Mouse (Mus musculus): ENCODE results near the gene Lipe. TPM values are rescaled to one million over a fixed set of nuclear protein-coding genes. Genes with fewer than 3 reads are reported as not detected.

Lipe gene
- total RNA-seq, 2 experiments from 2014 or later = 7.5 to 7.8 TPM

DNA sequence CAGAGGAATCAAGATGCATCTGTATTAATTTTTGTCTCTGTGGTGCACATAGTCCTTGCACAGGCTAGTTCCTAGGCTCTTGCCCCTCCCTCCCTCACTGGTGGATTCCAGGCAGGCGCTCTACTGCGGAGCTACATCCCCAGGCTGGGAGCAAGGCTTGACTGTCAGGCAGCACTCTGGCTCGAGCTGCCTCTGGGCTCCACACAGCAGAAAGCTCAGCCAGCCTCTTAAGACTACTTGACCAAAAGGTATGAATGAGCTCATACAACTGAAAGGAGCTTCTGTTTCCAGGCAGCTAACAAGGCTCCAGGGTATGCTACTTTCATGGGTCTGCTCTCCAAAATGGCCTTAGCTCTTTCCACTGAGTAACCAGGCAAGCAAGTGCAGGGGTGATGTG, 17.2 kb downstream of the Lipe start:
- no peak for TF ChIP-seq CTCF (IDR thresholded peaks at IDR 0.05)
- Histone ChIP-seq H3K27ac (no peak overlapping the region), H3K4me3 (no peak overlapping the region)
- no peak for DNase-seq (ENCODE audit: extremely low spot score in 1 of 2, low spot score in 2 of 2)
- intact Hi-C loops (cut with DNase I) = no loop called here

- intact Hi-C loops (cut with DNase I) = no loop called here
- TF ChIP-seq CTCF (IDR thresholded peaks at IDR 0.05) = no peak
- no peak overlapping the region; the same call in 1 of the 2 replicates for H3K4me3 ChIP-seq
- H3K27ac ChIP-seq = no peak overlapping the region
- no peak for DNase-seq (ENCODE audit: extremely low spot score in 1 of 2, low spot score in 2 of 2)
These were observed 17.9 kb downstream of the Lipe start for GRCm38 (mm10) chr7:25380392-25381283.

GRCm38 (mm10) chr7:25379551-25380351, 18.8 kb downstream of the Lipe start:
- intact Hi-C loops (cut with DNase I) = loop anchor here (5.0 kb wide), 1 partner anchor 137 kb away; no protein-coding TSS in a partner anchor
- H3K4me3 ChIP-seq = peak overlapping the region; percentile 43
- no peak for DNase-seq (ENCODE audit: extremely low spot score in 1 of 2, low spot score in 2 of 2)
- H3K27ac ChIP-seq = peak overlapping the region; percentile 67
- peak; percentile 61 for TF ChIP-seq CTCF (IDR thresholded peaks at IDR 0.05)

DNA sequence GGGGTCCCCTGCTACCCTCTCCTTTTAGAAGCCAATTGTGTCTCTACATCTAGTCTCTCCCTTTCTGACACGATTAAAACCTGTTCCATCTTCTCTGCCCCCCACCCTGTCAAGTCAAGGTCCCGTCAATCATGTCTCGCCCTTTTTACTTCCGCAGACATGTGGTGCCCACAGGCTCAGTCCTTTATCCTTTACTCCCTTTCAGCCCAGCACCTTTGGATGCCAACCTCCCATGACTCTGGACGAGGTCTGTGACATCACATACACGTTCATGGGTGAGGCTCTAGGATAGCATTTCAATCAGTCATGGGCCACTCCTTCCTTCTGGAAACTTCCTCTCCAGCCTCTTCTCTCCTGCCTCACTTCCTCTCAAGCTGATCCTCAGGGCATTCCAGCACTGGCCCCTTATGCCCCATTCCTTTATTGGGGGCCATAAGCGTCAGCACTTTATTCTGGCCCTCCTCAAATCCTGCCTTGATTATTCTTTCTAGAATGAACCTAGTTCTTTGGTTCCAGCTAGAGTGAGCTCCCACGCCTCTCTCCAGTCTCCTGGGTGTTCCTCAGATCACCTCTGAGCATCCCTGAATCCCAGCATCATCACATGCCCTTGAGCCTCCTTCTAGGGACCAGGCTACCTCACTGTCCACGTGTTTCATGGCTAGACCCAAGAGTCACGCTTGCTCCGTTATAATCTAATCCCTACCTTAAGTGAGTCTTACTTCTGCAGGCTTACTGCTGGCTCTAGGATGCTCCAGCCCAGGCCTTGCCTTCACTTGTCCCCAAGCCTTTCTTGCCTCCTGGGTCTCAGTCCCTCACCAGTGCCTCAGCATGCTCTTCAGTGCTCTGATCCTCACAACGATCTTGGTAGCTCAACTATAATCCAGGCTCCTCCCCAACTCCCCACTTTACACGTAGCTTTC, 20.1 kb downstream of the Lipe start:
- Histone ChIP-seq H3K27ac (no peak overlapping the region), H3K4me3 (no peak overlapping the region)
- TF ChIP-seq CTCF (IDR thresholded peaks at IDR 0.05) = no peak
- DNase-seq (ENCODE audit: extremely low spot score in 1 of 2, low spot score in 2 of 2) = no peak
- intact Hi-C loops (cut with DNase I) = loop anchor here (5.0 kb wide), 1 partner anchor 136 kb away; no protein-coding TSS in a partner anchor

- peak overlapping the region; percentile 67 for H3K4me3 ChIP-seq
- peak overlapping the region; percentile 82 for H3K27ac ChIP-seq
- intact Hi-C loops (cut with DNase I) = loop anchor here (5.0 kb wide), 1 partner anchor 135 kb away; no protein-coding TSS in a partner anchor
- TF ChIP-seq CTCF (IDR thresholded peaks at IDR 0.05) = peak; percentile 26
- no peak for DNase-seq (ENCODE audit: extremely low spot score in 1 of 2, low spot score in 2 of 2)
These were observed 21.3 kb downstream of the Lipe start for GRCm38 (mm10) chr7:25377100-25377700.

DNA sequence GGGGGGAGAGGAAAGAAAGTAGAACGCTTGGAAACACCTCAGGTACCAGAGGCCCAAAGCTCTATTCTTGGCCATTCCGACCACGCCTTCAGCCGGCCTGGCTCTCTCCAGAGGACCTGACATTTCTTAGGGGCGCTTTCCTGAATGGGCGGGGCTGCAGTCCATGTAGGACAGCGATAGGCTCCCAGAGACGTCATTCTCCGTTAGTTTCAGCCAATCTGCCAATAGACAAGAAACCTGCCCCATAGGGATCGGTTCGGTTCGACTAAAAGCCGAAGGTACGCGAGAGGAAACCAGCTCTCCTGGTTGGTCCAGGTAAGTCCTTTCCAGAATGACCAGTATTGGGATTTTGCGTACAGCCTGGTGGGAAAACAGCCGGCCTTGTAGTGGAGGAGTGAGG, 22.0 kb downstream of the Lipe start:
- Histone ChIP-seq H3K27ac (peak overlapping the region; percentile 82), H3K4me3 (peak overlapping the region; percentile 67)
- intact Hi-C loops (cut with DNase I) = loop anchor here (5.0 kb wide), 1 partner anchor 134 kb away; no protein-coding TSS in a partner anchor
- DNase-seq (ENCODE audit: extremely low spot score in 1 of 2, low spot score in 2 of 2) = peak; percentile 90
- TF ChIP-seq CTCF (IDR thresholded peaks at IDR 0.05) = no peak

GRCm38 (mm10) chr7:25372441-25372840, 26.1 kb downstream of the Lipe start:
- intact Hi-C loops (cut with DNase I) = no loop called here
- TF ChIP-seq CTCF (IDR thresholded peaks at IDR 0.05) = no peak
- Histone ChIP-seq H3K27ac (no peak overlapping the region), H3K4me3 (no peak overlapping the region)
- DNase-seq (ENCODE audit: extremely low spot score in 1 of 2, low spot score in 2 of 2) = no peak

GRCm38 (mm10) chr7:25369058-25369749, 29.3 kb downstream of the Lipe start, which contains the start of gene Cnfn:
Cnfn (minus strand) TSS chr7:25369724.
- intact Hi-C loops (cut with DNase I) = no loop called here
- DNase-seq (ENCODE audit: extremely low spot score in 1 of 2, low spot score in 2 of 2) = no peak
- no peak for TF ChIP-seq CTCF (IDR thresholded peaks at IDR 0.05)
- Histone ChIP-seq H3K27ac (no peak within 1 kb of the TSS), H3K4me3 (no peak within 1 kb of the TSS)

GRCm38 (mm10) chr7:25368333-25368732, 30.2 kb downstream of the Lipe start:
- intact Hi-C loops (cut with DNase I) = no loop called here
- no peak overlapping the region for H3K4me3 ChIP-seq
- TF ChIP-seq CTCF (IDR thresholded peaks at IDR 0.05) = no peak
- no peak overlapping the region for H3K27ac ChIP-seq
- DNase-seq (ENCODE audit: extremely low spot score in 1 of 2, low spot score in 2 of 2) = no peak

DNA sequence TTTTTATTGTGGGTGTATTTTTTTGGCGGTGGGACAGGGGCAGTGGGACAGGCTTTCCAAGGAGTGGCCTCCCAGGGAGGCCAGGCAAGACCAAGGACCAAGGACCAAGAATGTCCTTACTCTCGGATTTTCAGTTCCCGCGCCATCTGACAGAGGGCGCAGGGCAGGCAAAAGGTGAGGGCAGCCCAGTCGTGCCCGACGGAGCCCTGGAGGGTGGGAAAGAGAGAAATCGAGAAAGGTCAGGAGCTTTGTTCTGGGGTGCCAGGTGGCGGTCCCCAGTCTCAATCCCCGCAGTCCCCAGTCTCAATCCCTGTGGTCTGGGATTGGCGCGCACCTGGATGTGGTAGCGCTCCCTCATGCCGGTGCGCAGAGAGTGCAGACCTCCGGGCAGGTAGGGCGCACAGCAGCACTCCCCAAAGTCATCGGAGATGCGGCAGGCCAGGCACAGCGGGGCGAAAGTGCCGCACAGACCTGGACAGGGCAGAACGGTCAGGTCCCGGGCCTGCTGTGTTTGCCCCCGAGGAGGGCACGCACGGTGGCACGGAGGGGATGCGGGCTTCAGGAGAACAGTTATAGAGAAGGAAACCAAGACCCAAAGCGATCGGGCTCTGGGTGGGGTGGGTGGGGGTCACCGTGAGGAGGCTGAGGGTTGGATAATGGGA, 30.7 kb downstream of the Lipe start:
- DNase-seq (ENCODE audit: extremely low spot score in 1 of 2, low spot score in 2 of 2) = no peak
- intact Hi-C loops (cut with DNase I) = no loop called here
- no peak overlapping the region for H3K4me3 ChIP-seq
- no peak overlapping the region for H3K27ac ChIP-seq
- peak; percentile 40 for TF ChIP-seq CTCF (IDR thresholded peaks at IDR 0.05)
